Mouse (Mus musculus) stomach, postnatal 0 days (tissue): ENCODE results near the gene Pcnx3.

ENCODE experiments used
- CTCF ChIP-seq: IDR thresholded peaks from 2 replicates; pipeline ENCODE4 v1.5.1; 2016; ENCODE audit warnings: antibody characterized with exemption, low read depth, mild to moderate bottlenecking, moderate library complexity
- EP300 ChIP-seq: optimal IDR thresholded peaks from 2 replicates; pipeline ENCODE3; 2016; ENCODE audit warnings: antibody characterized with exemption

GRCm38 (mm10) chr19:5614953-5615352, 73.8 kb downstream of the Pcnx3 start:
- TF ChIP-seq CTCF (no peak), EP300 (no peak)
